Mouse (Mus musculus) heart, adult 8-10 months (tissue): ENCODE measurements around the gene Wdr82. TPM values are rescaled to one million over a fixed set of nuclear protein-coding genes. Genes with fewer than 3 reads are reported as not detected.
"Not testable (repeated sequence)": the region's sequence is repeated elsewhere in the genome, so short reads cannot be mapped to it uniquely, and the experiment has no call there.

ENCODE experiments used
- DNase-seq: peaks from one replicate; pipeline ENCODE4 v3.0.0; 2022; ENCODE audit warnings: low spot score
- total RNA-seq, 4 experiments: library from RNA; stranded (reverse); gene quantifications; 2 replicates each; pipeline ENCODE4 v1.2.4; 2022

Wdr82 gene
- total RNA-seq, 4 experiments from 2014 or later: 29.6 to 38.5 (median 34.0) TPM

GRCm38 (mm10) chr9:106160426-106160825 lies 10.3 kb upstream of the Wdr82 start:
- no peak for DNase-seq

- no peak for DNase-seq
Observed at GRCm38 (mm10) chr9:106166709-106167108, 4.0 kb upstream of the Wdr82 start.

- DNase-seq: no peak
Observed at GRCm38 (mm10) chr9:106167241-106167640, 3.5 kb upstream of the Wdr82 start.

- DNase-seq: no peak
Observed at GRCm38 (mm10) chr9:106167703-106168102, 3.0 kb upstream of the Wdr82 start.

GRCm38 (mm10) chr9:106169006-106169405 lies 1.7 kb upstream of the Wdr82 start:
- DNase-seq: not testable (repeated sequence)

- no peak for DNase-seq
Observed at GRCm38 (mm10) chr9:106169917-106170316, 811 bp upstream of the Wdr82 start.

GRCm38 (mm10) chr9:106171346-106172158 lies 824 bp downstream of the Wdr82 start:
- peak; percentile 62 for DNase-seq

- DNase-seq: no peak
Observed at GRCm38 (mm10) chr9:106172527-106172926, 1.8 kb downstream of the Wdr82 start.

GRCm38 (mm10) chr9:106173363-106173762 lies 2.6 kb downstream of the Wdr82 start:
- DNase-seq: no peak

GRCm38 (mm10) chr9:106175552-106176200 lies 4.9 kb downstream of the Wdr82 start:
- DNase-seq: no peak

GRCm38 (mm10) chr9:106176769-106177168 lies 6.0 kb downstream of the Wdr82 start:
- no peak for DNase-seq

- DNase-seq: no peak
Observed at GRCm38 (mm10) chr9:106177799-106178198, 7.1 kb downstream of the Wdr82 start.

GRCm38 (mm10) chr9:106179454-106179853 lies 8.7 kb downstream of the Wdr82 start:
- no peak for DNase-seq

GRCm38 (mm10) chr9:106179964-106180363 lies 9.2 kb downstream of the Wdr82 start:
- DNase-seq: no peak

GRCm38 (mm10) chr9:106182146-106182545 lies 11.4 kb downstream of the Wdr82 start:
- no peak for DNase-seq

- no peak for DNase-seq
Observed at GRCm38 (mm10) chr9:106183996-106184395, 13.3 kb downstream of the Wdr82 start.

- no peak for DNase-seq
Observed at GRCm38 (mm10) chr9:106191355-106191754, 20.6 kb downstream of the Wdr82 start.

- DNase-seq: no peak
Observed at GRCm38 (mm10) chr9:106192024-106192423, 21.3 kb downstream of the Wdr82 start.

GRCm38 (mm10) chr9:106192998-106193397 lies 22.3 kb downstream of the Wdr82 start:
- no peak for DNase-seq

- DNase-seq: no peak
Observed at GRCm38 (mm10) chr9:106193930-106194807, 23.4 kb downstream of the Wdr82 start.

GRCm38 (mm10) chr9:106195693-106196092 lies 25.0 kb downstream of the Wdr82 start:
- DNase-seq: no peak

GRCm38 (mm10) chr9:106197081-106197713 lies 26.5 kb downstream of the Wdr82 start:
- DNase-seq: no peak
